Mouse (Mus musculus): ENCODE results near the gene Rexo4. TPM values are rescaled to one million over a fixed set of nuclear protein-coding genes. Genes with fewer than 3 reads are reported as not detected.

Rexo4 gene
- polyA plus RNA-seq (2014; fragmentation: Illumina TruSeq; extraction: RNeasy Lipid Tissue Mini Kit (QIAGEN cat#74804)): 45.4 TPM

DNA sequence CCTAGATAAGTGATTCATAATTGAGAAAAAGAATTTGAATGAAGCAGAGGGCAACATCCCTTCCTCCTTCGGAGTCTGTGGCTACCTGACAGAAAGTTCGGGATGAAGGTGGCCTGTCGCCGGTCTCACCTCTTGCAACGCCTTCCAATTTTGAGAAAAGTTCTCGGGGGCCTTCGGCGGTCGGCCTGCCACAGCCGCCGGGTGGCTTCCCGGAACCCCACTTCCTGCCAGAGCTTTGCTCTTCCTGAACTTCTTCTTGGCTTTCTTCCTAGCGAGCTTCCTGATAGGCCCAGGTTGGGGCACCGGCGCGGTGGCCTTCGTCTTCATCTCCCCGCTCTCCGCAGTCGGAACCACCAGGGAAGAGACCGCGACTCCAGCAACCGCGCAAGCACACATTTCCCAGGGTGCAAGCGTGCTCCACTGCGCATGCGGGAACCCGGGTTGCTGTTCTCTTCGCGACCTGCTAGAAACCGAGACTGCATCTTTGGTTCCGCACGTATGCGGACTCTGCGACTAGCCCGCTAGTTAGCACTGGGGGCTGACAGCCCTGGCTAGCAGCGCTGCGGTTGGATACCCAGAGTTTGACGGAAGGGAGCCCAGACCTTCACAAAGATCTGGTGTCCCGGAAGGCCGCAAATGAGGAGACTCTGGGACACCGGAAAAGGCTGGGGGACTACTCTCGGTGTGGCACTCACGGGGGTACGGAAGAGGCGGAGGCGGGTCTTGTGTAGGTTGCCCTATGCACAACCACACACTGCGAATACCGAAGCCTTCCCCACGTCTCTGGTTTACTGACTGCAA is at the start of gene Rexo4:
Gene Rexo4, minus strand, starts transcription at position 464 of the 801 bp plus-strand sequence.

DNA sequence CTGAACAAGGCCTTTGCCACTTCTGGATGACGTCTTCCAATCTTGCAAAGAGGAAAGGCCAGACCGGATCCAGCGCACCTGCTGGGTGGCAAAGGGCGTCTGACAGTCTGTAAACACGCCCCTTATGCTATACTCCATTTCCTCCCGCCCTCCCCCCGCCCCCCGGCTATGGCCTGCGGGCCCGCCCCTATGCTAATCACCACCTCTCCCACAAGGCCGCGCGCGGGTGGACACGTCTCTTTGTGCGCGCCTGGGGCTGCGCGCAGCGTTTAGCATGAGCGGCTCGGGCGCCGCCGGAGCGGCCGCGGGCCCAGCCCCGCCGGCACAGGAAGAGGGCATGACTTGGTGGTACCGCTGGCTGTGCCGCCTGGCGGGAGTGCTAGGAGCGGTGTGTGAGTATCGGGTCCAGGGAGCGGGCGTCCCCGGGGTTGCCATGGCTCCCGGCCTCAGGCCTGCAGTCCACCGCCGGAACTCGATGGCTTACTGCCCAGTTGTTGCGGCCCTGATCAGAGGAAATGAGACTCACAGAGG is 45.6 kb upstream of the Rexo4 start, which contains the start of gene Cacfd1:
Gene Cacfd1, plus strand, starts transcription at position 213 of the 531 bp plus-strand sequence.

DNA sequence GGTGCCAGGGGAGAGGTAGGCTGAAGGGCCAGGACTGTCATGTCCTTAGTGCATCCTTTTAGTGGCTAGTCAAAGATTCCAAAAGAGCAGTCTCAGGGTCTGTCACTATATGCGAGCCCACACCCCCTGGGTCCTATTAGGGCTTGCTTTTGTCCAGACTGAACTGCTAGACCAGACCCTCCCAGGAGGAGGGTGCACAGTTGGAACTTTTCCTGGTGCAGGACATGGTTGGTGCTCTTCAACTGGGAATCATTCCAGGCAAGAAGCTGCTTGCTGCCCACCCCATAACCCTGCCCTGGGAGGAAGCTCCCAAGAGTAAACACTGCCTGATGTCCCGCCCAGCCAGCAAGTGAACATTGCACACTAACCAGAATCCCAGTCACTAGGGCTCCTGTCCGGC is 8.9 kb upstream of the Rexo4 start, which contains the start of gene Adamts13:
Gene Adamts13, plus strand, starts transcription at position 301 of the 400 bp plus-strand sequence.

DNA sequence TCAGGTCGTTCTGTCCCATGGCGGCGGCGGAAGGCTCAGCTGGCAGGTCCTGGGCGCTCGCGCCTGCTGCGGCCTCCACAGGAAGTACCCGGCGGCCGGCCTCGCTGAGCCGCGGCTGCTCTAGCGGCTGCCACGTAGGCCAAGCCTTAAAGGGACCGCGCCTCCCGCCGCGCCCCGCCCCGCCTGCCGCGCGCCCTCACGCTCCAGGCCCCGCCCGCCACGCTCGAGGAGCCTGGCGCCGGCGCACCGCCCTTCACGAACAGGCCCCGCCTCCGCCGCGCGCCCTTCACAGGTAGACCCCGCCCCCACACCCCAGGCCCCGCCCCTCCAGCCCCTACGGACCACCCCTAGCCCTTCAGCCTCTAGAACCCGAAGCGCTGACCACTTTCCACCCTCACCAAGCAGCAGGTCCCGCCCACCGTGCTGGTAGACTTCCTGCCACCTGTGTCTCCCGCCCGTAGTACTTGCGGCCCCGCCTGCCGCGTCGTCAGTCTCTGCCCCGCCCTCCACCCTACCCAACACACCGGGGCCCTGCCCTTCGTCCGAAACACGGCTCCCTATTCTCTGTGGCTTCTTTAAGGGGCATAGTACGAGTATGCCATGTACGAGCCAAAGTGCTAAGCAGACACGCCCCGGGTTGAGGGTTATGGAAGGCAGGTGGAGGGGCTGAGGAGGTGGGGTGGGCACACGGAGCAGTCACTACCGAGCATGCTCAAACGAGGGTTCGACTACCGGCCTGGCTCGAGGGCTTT is 30.7 kb downstream of the Rexo4 start, which contains the start of the genes Surf4 and Stkld1:
Gene Surf4, minus strand, starts transcription at position 625 of the 752 bp plus-strand sequence.
Gene Stkld1, plus strand, starts transcription at position 744 of the 752 bp plus-strand sequence.

DNA sequence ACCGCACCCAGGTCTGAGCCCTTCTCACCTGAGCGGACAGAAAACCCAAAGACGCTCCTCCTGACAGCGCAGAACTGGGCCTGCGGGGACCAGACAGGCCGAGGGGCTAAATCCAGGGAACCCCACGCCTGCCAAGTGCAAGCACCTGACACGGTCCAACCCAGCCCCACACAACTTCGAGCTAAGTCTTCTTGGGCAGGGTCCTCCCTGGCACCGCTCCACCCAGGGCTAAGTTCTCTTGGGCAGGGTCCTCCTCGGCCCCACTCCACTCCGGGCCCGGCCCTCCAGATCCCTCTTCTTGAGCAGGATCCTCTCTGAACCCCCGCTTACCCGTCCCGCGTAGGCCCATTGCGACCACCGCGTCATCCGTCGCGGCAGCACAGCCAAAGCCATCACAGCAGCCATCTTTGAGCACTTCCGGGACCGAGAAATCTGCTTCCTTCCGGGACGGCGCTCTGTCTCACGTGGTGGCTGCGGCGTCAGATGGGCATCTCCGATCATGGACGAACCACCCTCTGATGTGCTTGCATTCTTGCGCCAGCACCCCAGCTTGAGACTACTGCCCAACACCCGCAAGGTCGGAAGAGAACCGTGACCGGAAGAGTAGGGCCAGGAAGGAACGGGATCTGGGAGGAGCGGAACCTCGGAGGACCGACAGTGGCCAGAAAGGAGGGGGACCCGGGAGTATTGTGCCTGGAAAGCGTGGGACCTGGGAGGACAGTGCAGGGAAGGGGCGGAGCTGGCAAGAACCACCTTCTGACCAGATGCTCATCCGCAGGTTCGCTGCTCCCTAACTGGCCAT is 48.1 kb downstream of the Rexo4 start, which contains the start of the genes Surf2 and Surf1:
Gene Surf2, plus strand, starts transcription at position 441 of the 802 bp plus-strand sequence.
Gene Surf1, minus strand, starts transcription at position 604 of the 802 bp plus-strand sequence.

DNA sequence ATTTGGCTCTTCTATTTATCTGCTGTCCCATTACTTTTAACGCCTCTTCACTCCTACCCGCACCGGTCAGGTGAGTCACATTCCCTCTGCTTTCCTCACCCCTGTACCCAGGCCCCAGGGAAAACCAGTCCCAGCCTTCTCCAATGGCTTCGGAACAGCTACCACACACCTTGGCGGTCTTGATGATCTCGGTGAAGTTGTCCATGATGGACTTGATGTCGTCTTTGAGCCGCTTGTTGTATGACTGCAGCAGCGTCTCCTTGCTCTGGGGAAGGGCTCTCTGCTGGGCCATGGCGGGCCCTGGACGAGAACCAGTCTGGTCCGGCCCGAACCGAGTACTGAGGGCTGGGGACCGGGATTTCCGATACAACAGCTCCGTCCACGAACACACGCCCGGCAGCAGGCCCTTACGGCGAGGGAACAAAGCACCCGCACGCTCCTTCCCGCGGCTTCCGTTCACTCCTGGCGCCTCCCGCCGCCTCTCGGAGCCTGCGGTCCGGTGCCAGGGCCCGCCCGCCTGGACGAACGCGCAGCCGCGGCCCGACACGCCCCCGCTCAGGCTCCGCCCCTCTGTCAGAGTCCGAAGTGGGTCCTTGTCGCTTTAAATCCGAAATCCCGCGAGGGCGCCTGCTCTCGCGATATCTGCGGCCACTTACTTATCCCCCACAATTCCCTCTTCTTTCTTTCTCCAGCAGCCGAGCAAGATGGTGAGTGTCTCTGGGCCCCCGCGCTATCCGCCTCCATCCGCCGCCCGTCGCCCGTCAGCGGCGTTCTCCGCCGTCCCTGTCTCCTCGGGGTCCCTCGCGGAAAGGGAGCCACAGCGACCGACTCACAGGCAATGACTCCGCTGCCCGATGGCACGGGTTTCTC is 53.8 kb downstream of the Rexo4 start, which contains the start of the genes Med22 and Rpl7a:
Gene Med22, minus strand, starts transcription at position 554 of the 870 bp plus-strand sequence.
Gene Rpl7a, plus strand, starts transcription at position 641 of the 870 bp plus-strand sequence.

Other genes with a start within 250 kb of the Rexo4 start
- not detected for gene Abo, start 99.4 kb downstream of the Rexo4 start, polyA plus RNA-seq (2014; fragmentation: Illumina TruSeq; extraction: RNeasy Lipid Tissue Mini Kit (QIAGEN cat#74804))
- 12.8 TPM for gene Surf6, start 61.5 kb downstream of the Rexo4 start, polyA plus RNA-seq (2014; fragmentation: Illumina TruSeq; extraction: RNeasy Lipid Tissue Mini Kit (QIAGEN cat#74804))
- gene Med22, start 53.7 kb downstream of the Rexo4 start, polyA plus RNA-seq (2014; fragmentation: Illumina TruSeq; extraction: RNeasy Lipid Tissue Mini Kit (QIAGEN cat#74804)): 13.3 TPM
- gene Rpl7a, start 53.6 kb downstream of the Rexo4 start, polyA plus RNA-seq (2014; fragmentation: Illumina TruSeq; extraction: RNeasy Lipid Tissue Mini Kit (QIAGEN cat#74804)): 46.4 TPM
- 7.6 TPM for gene Surf2, start 48.0 kb downstream of the Rexo4 start, polyA plus RNA-seq (2014; fragmentation: Illumina TruSeq; extraction: RNeasy Lipid Tissue Mini Kit (QIAGEN cat#74804))
- gene Surf1, start 47.9 kb downstream of the Rexo4 start, polyA plus RNA-seq (2014; fragmentation: Illumina TruSeq; extraction: RNeasy Lipid Tissue Mini Kit (QIAGEN cat#74804)): 23.5 TPM
- gene Surf4, start 30.5 kb downstream of the Rexo4 start, polyA plus RNA-seq (2014; fragmentation: Illumina TruSeq; extraction: RNeasy Lipid Tissue Mini Kit (QIAGEN cat#74804)): 113 TPM
- gene Stkld1, start 30.3 kb downstream of the Rexo4 start, polyA plus RNA-seq (2014; fragmentation: Illumina TruSeq; extraction: RNeasy Lipid Tissue Mini Kit (QIAGEN cat#74804)): not detected
- not detected for gene Adamts13, start 9.0 kb upstream of the Rexo4 start, polyA plus RNA-seq (2014; fragmentation: Illumina TruSeq; extraction: RNeasy Lipid Tissue Mini Kit (QIAGEN cat#74804))
- 19.5 TPM for gene Cacfd1, start 45.5 kb upstream of the Rexo4 start, polyA plus RNA-seq (2014; fragmentation: Illumina TruSeq; extraction: RNeasy Lipid Tissue Mini Kit (QIAGEN cat#74804))
- not detected for gene Slc2a6, start 63.6 kb upstream of the Rexo4 start, polyA plus RNA-seq (2014; fragmentation: Illumina TruSeq; extraction: RNeasy Lipid Tissue Mini Kit (QIAGEN cat#74804))
- not detected for gene Mymk, start 107.8 kb upstream of the Rexo4 start, polyA plus RNA-seq (2014; fragmentation: Illumina TruSeq; extraction: RNeasy Lipid Tissue Mini Kit (QIAGEN cat#74804))
- gene Adamtsl2, start 115.0 kb upstream of the Rexo4 start, polyA plus RNA-seq (2014; fragmentation: Illumina TruSeq; extraction: RNeasy Lipid Tissue Mini Kit (QIAGEN cat#74804)): 0.40 TPM
- gene Fam163b, start 178.1 kb upstream of the Rexo4 start, polyA plus RNA-seq (2014; fragmentation: Illumina TruSeq; extraction: RNeasy Lipid Tissue Mini Kit (QIAGEN cat#74804)): not detected
- not detected for gene Dbh, start 200.8 kb upstream of the Rexo4 start, polyA plus RNA-seq (2014; fragmentation: Illumina TruSeq; extraction: RNeasy Lipid Tissue Mini Kit (QIAGEN cat#74804))